Mouse (Mus musculus) embryonic fibroblast, embryonic 13.5 days (primary cell): Measurements from ENCODE around the gene 3110082I17Rik.

Experiments
- CTCF ChIP-seq: IDR thresholded peaks from 2 replicates; pipeline ENCODE4 v1.5.1; 2011; ENCODE audit warnings: mild to moderate bottlenecking, control low read depth, low read length, moderate library complexity, borderline replicate concordance; ENCODE audit not compliant: insufficient read depth
- POLR2A ChIP-seq: IDR thresholded peaks from 2 replicates; pipeline ENCODE4 v1.6.1; 2011; ENCODE audit warnings: low read depth, mild to moderate bottlenecking, control low read depth, low read length, moderate library complexity

DNA sequence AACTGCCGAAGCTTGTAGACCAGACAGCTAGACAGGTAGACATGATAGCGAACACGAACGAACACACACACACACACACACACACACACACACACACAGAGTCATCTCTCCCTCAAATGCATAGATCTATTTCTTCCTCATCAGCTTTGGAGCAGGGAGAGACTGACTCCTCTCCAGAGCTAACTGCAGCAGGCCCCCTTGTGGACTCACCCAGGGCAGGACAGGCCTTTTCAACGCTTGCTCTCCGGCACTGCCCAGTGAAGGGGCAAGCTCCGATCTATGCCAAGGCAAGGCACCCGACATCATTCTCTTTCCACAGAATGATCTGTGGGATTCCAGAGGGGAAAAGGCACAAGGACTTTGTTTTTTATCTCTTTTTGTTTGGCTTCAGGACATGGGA lies 15.1 kb downstream of the 3110082I17Rik start:
- TF ChIP-seq CTCF (peak; percentile 8; the same call in 1 of the 2 replicates), POLR2A (no peak)
